Mouse (Mus musculus): ENCODE measurements around the gene Tbccd1.
"Not testable (repeated sequence)": the region's sequence is repeated elsewhere in the genome, so short reads cannot be mapped to it uniquely, and the experiment has no call there.

The Tbccd1 gene

DNA sequence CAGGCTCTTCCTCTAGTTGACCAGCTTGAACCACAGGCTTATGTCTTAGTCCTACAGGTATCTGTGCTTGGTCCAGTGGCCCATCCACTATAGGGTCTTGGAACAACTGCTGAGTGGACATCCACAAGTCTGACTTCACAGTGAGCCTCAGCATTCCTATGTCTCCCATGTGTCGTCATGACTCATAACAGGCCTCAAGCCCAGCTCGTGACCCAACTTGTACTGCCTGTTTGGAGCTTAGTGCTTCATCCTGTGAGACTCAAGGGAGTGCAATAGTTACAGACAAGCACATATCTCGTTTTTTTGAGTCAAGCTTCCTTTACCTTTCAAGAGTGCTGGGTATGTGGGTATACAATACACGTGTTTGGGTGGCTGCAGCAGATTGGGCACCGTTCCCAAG lies 74.8 kb downstream of the Tbccd1 start:
- no peak for DNase-seq (ENCODE audit: low read depth, low spot score)

DNA sequence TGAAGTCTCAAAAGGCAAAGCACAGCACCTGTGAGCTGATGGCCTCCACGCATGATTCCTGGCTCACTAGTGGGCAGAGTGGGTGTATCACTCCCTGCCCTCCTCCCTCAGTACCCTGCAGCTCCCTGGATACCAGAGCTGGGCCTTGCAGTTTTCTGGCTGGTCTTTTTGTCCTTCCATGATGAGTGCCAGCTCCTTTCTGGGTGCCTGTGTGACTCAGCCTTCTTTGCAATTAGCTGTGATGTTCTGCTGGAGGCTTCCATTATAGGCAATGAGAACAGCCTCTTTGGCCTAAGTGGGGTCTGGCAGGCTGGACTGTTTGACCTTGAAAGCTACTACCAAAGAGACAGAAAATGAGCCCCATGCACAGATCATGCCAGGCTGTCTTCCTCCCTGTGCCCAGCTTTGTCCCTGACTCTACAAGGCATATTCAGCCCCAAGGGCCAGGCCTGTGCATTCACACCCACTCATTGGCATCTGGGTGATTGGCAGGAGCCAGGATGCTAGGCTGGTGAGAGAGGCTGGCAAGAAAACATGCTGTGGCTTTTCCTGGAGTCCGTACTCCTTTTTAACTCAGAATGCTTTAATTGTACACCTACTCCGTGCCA lies 78.1 kb downstream of the Tbccd1 start:
- no peak for DNase-seq (ENCODE audit: low read depth, low spot score)

DNA sequence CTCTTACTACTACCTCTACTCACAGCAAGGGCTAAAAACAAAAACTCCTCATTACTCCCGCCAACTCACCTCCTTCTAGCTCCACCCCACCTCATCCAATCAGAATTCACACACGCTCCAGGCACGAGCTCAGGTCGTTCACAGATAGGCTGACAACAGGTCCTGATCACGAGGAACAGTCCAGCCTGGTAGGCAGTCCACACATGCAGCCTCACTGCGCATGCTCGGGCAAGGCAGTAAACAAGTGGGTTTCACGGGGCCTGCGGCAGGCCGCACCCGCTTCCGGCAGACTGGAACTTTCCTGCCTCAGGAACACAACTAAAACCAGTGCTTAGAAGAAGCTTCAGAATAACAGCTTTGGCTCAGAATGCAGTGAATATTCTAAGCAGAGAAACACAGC lies 79.2 kb downstream of the Tbccd1 start:
- not testable (repeated sequence) for DNase-seq (ENCODE audit: low read depth, low spot score)

DNA sequence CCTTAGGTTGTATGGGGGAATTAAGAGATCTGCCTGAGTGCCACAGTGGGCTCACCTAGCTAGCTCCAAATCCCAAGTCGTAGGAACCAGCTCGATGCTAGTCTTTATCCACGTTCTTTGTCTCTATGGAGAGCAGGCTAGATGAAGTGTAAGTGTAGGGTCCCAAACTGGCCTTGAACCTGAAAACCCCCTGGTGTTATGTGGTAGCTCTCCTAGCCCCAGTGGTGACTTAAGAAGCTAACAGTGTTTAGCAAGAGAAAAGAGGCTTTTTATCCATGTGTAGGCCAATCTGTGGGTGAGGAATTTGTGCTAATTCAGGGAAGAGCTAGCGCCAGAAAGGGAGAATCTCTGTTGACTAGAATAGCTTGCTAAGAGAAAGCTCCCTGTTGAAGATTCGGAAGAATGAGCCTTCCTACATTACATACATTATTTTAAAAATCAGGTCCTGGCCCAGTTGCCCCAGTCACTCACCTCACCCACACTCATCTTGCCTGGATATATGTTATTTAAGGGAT lies 81.9 kb downstream of the Tbccd1 start:
- no peak for DNase-seq (ENCODE audit: low read depth, low spot score)

DNA sequence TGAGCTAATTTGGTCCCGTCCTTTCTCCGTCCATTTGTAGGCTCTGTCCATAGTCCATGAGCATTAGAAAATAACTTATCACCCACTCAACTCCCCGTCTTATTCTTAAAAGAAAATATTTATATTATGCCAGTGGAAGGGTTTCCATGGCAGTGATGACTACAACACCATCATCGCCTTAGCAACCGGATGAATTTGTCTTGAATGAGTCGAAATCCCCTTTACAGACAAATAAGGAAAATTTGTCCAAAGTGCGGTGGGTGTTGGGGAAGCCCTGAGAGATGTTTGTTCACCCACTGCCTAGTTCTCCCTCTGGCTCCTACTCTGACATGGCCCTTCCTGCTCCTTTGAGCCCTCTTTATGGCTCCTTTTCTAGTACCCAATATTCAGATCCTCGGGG lies 88.8 kb downstream of the Tbccd1 start:
- DNase-seq (ENCODE audit: low read depth, low spot score): no peak

DNA sequence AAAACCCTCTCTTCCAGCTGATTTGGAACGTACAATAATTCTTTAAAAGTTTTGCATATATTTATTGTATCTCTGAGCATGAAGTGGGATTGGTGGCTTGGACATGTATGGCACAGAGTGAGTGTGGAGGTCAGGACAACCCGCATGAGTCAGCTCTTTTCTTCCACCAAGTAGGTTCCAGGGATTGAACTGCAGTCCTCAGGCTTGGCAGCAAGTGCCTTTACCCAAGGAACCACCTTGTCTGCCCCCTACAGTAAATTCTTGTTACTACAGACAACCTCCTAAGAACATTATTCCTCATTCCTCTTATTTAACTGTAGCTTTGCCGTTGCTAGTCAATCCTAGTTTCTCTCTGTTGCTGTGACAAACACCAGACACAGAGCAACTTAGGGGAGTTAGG lies 90.1 kb downstream of the Tbccd1 start:
- no peak for DNase-seq (ENCODE audit: low read depth, low spot score)

DNA sequence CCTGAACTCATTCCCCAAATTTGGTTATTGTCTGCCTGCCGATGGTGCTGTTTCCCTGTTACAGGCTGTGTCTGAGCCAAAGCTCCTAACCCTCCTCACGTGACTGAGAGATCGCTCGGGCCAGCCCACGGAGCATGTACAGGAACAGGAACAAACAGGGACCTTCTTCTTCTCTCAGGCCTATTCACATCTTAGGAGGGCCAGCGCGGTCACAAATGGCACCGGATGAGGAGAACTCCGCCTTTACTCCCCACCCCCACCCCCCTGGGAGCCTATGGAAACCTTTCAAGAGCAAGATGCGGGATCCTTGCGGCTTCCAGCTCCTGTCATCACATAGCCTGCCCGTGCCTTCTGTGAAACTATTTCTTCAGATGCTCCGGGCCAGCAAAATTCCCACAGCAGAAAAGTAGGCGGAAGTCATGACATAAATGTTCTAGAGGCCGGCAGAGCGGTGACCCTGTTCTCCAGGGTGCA lies 90.7 kb downstream of the Tbccd1 start:
- no peak for DNase-seq (ENCODE audit: low read depth, low spot score)

DNA sequence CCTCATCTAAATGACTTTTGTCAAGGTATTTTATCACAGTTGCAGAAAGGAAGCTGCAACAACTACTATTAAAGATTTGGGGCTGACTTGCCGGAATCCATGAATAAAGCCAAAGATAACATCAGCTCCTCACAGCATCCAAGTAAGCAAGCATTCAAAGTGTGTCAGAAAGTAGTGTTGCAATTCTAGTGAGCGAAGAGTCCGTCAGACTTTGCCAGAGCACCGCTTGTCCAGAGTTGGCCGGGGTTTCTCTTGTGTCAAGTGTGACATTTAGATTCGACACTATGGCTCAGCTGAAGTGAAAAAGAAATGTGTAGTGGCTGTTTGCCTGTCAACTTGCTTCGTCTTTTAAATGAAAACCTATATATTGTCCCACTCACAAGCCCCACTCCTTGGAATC lies 91.9 kb downstream of the Tbccd1 start:
- no peak for DNase-seq (ENCODE audit: low read depth, low spot score)
